Mouse (Mus musculus): ENCODE measurements around the gene Dock1.

- TF ChIP-seq POLR2A (IDR thresholded peaks at IDR 0.05; ENCODE audit: insufficient read depth, low read depth, low read length) (no peak), CTCF (IDR thresholded peaks at IDR 0.05; ENCODE audit: insufficient read depth, low read depth, low read length) (no peak)
Observed at GRCm38 (mm10) chr7:134960871-134961270, 290.4 kb downstream of the Dock1 start.
